Mouse (Mus musculus) T-cell, adult 2 months (primary cell): ENCODE results near the gene Fam217a.
"Not testable (repeated sequence)": the region's sequence is repeated elsewhere in the genome, so short reads cannot be mapped to it uniquely, and the experiment has no call there.

Experiments
- DNase-seq: peaks from one replicate; pipeline ENCODE4 v3.0.0; 2022; ENCODE audit warnings: low spot score

The Fam217a gene

DNA sequence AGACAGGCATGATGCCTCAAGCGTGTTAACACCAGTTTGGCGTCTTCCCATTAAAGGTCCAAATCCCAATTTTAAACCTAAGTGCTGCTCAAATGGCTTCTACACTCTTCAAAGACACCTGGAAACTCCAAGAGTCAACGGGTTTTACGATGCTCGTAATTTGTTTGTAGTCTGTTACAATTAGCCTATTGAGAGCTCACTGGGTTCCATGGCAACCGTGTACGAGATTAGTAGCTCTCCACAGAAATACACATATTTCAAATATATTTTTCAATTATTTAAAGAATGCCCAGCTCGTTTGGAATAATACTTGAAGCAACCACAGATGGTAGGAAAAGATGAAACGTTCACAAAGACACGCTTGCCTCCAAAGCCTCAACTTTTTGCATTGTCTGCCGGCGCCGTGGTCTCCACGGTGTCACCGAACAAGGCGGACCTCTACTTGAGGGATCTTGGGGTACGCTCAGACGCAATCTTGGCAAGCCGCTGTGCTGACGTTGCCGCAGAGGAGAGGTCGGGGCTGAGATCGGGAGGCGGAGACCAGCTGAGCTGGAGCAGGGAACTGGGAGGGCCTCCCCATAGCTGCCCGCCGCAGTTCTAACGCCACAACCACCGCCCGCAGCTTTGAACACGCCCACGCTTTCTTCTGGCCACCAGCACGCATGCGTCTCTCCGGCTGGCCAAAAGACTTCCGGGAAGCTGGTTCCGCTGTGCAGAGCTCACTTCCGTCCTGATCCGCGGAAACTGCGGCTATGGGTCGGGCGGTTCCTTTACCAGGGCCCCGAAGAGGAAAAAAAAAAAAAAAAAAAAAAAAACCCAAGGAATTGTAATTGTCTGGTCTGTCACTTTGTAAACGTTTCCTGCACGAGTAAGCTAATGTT, 50.1 kb downstream of the Fam217a start:
- peak; percentile 92 for DNase-seq

DNA sequence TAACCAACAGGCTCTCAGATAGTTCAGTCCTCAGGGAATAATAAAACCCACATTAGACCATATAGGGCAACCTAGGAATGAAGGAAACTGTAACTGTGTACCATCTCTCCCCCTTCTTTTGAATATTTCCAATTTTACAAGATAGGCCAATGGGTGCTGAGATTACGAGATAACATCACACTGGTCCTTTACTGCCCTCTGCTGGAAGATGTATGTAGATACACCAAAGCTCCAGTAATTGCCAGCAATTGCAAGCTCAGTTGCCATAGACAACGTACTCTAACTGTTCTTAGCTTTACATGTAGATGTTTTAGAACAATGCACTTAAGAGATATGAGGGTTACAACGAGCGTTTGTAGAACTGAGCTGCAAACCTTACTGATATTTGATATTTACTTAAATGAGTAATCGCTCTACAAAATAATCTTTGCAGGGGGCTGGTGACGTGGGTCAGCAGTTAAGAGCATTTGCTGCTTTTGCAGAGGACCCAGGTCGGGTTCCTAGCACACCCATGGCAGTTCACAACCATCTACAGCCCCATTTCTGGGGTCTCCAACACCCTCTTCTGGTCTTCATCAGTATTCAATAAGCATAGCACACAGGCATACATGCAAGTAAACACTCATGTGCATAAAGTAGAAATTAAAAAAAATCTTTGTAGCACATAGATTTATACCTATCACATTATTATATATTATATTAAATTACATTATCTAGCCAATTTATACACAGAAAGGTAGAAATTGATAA, 59.5 kb downstream of the Fam217a start:
- peak; percentile 55 for DNase-seq

DNA sequence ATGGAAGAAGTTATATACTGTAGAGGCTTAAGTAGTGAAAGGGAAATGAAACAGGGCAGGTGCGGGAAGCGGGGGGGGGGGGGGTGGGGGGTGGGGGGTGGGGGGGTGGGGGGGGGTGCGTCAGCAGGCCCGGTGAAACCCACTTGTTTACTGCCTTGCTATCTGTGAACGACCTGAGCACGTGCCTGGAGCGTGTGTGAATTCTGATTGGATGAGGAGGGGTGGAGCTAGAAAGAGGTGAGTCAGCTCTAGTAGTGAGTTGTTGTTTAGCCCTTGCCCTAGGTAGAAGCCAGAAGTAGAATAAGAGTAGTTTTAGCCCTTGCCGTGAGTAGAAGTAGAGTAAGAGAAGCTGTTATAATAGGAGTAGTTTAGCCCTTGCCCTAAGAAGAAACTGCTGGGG, 62.9 kb downstream of the Fam217a start:
- not testable (repeated sequence) for DNase-seq
